Mouse (Mus musculus): ENCODE measurements at regions not wholly inside any gene's neighbourhood (a gene's known extent, or its start where the extent isn't known, plus 50 kb on each side); places are given as distances from the start of the nearest gene placed in this dataset.

DNA sequence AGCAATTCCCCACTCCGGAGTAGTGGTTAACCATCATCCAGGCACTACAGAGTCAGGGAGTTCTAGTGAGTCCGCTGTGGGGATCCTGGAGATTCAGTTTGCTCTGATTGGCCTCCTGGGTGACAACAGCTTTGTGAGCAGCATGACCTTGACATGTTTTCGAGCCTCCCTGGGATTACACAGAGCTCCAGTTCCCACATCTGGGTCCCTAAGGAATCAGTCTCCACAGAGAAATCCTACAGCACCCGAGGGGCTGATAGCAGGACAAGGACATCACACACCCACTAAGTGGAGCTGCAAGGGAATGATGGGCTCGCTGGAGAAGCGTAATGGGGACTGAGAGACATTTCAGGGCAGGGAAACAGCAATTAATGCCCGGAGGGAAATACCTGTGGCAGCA is 351.5 kb upstream of the Mgmt start:
- Histone ChIP-seq H3ac (ENCODE audit: control insufficient read depth, insufficient read length, low read depth) (no peak overlapping the region), H3K4me3 (ENCODE audit: insufficient read depth, poor library complexity, severe bottlenecking) (no peak overlapping the region), H3K79me2 (ENCODE audit: control insufficient read depth, insufficient read depth) (no peaks in the 10 kb centered on the region), H3K79me3 (ENCODE audit: low read depth) (no peaks in the 10 kb centered on the region), H3K36me3 (ENCODE audit: control insufficient read depth, insufficient read depth) (no peaks in the 10 kb centered on the region), H3K27me3 (ENCODE audit: control insufficient read depth, insufficient read depth, insufficient read length) (no peaks in the 10 kb centered on the region)
- no peak for TF ChIP-seq CEBPB (IDR thresholded peaks at IDR 0.05; ENCODE audit: low read depth)
- TF ChIP-seq MAX (IDR thresholded peaks at IDR 0.05), result no peak
- TF ChIP-seq MYOG (IDR thresholded peaks at IDR 0.05; ENCODE audit: control insufficient read depth, extremely low read depth, insufficient read length), result no peak
- no peak for TF ChIP-seq USF1 (IDR thresholded peaks at IDR 0.05; ENCODE audit: low read depth)
- no peak for TF ChIP-seq CTCF (IDR thresholded peaks at IDR 0.05; ENCODE audit: control insufficient read depth, insufficient read depth, insufficient read length)
- TF ChIP-seq FOSL1 (IDR thresholded peaks at IDR 0.05; ENCODE audit: insufficient read depth, low read length, poor library complexity, severe bottlenecking), result no peak
- TF ChIP-seq MYOD1 (IDR thresholded peaks at IDR 0.05; ENCODE audit: control insufficient read depth, insufficient read length, low read depth), result no peak

DNA sequence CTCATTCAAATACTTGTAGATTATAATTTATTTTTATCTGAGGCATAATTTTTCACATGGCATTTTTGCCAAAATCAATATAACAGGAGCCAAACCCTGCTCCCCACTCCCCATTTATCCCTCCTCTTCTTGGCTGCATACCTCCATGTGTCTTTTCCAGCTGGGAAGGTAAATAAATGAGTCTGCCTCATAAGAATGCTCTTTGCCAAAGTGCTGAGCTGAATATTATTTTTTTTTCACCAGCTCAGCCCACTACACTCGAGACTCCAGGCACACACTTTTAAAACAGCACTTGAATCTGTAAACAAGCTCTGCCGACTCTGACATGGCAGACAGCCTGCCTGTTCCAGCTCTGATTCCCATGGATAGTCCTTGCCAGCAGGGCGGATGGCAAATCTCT is 346.6 kb upstream of the Mgmt start:
- Histone ChIP-seq H3K27me3 (ENCODE audit: control insufficient read depth, insufficient read depth, insufficient read length) (no peaks in the 10 kb centered on the region), H3K36me3 (ENCODE audit: control insufficient read depth, insufficient read depth) (no peaks in the 10 kb centered on the region), H3K79me3 (ENCODE audit: low read depth) (no peaks in the 10 kb centered on the region), H3ac (ENCODE audit: control insufficient read depth, insufficient read length, low read depth) (no peak overlapping the region), H3K79me2 (ENCODE audit: control insufficient read depth, insufficient read depth) (no peaks in the 10 kb centered on the region), H3K4me3 (ENCODE audit: insufficient read depth, poor library complexity, severe bottlenecking) (no peak overlapping the region)
- TF ChIP-seq CTCF (IDR thresholded peaks at IDR 0.05; ENCODE audit: control insufficient read depth, insufficient read depth, insufficient read length) (no peak), MYOG (IDR thresholded peaks at IDR 0.05; ENCODE audit: control insufficient read depth, extremely low read depth, insufficient read length) (no peak), MAX (IDR thresholded peaks at IDR 0.05) (no peak), FOSL1 (IDR thresholded peaks at IDR 0.05; ENCODE audit: insufficient read depth, low read length, poor library complexity, severe bottlenecking) (no peak), MYOD1 (IDR thresholded peaks at IDR 0.05; ENCODE audit: control insufficient read depth, insufficient read length, low read depth) (no peak), CEBPB (IDR thresholded peaks at IDR 0.05; ENCODE audit: low read depth) (no peak), USF1 (IDR thresholded peaks at IDR 0.05; ENCODE audit: low read depth) (no peak)

DNA sequence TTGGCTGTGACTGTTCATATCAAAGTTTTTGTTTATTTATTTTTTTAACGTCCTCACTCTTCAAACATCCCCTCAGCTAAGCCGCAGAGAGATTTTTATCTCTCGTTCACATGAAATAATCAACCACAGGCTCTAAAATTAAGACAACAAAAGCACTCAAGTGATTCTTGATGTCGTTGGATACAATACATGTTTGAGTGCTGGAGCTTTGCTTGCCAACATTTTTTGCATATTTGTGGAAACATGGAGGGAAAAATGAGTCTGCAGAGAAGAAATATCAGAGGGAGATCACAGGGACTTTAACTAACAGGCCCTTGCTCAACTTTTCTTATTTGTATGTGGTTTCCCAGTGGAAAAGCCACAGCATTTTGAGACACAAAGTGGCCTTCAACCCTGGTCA is 338.0 kb upstream of the Mgmt start:
- Histone ChIP-seq H3ac (ENCODE audit: control insufficient read depth, insufficient read length, low read depth) (no peak overlapping the region), H3K27me3 (ENCODE audit: control insufficient read depth, insufficient read depth, insufficient read length) (no peaks in the 10 kb centered on the region), H3K36me3 (ENCODE audit: control insufficient read depth, insufficient read depth) (no peaks in the 10 kb centered on the region), H3K79me2 (ENCODE audit: control insufficient read depth, insufficient read depth) (no peaks in the 10 kb centered on the region), H3K4me3 (ENCODE audit: insufficient read depth, poor library complexity, severe bottlenecking) (no peak overlapping the region), H3K79me3 (ENCODE audit: low read depth) (no peaks in the 10 kb centered on the region)
- TF ChIP-seq MAX (IDR thresholded peaks at IDR 0.05) (no peak), USF1 (IDR thresholded peaks at IDR 0.05; ENCODE audit: low read depth) (no peak), MYOD1 (IDR thresholded peaks at IDR 0.05; ENCODE audit: control insufficient read depth, insufficient read length, low read depth) (no peak), MYOG (IDR thresholded peaks at IDR 0.05; ENCODE audit: control insufficient read depth, extremely low read depth, insufficient read length) (no peak)

DNA sequence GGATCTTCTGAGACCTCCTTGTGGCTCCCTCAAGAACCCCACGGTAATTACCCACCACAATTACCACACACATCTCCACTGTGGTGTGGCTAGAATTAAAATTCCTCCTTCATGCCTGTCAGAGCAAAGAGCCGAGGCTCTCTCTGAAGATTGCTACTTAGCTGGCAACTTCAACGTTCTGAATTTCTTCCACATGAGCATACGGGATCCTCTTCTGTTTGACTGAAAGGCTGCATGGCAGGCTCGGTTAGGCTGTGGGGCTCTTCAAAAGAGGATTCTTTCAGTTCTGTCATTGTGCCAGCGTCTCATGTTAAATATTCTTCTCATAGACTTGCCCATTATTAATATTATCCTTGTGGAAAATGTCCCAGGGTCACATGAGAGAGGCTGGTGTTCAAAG is 334.9 kb upstream of the Mgmt start:
- Histone ChIP-seq H3ac (ENCODE audit: control insufficient read depth, insufficient read length, low read depth) (no peak overlapping the region), H3K4me3 (ENCODE audit: insufficient read depth, poor library complexity, severe bottlenecking) (no peak overlapping the region)

DNA sequence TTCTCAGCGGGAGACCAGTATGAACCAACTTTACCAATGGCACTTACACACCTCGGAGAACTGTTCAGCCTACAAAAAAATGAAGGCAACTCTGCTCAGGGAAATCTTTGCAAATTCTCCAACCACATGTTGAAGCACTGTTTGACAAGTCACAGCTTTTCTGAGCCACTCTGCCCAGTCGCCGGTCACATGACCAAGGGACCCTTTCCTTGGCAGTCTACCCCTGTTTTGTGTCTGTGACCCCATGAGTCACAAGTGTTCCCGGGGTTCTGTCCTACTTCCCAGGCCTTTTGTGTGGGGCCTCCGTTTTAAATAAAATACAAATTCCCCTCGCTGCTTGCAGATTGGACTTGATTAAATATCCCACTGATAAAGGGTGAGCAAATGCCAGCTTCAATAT is 323.5 kb upstream of the Mgmt start:
- H3K27me3 ChIP-seq (ENCODE audit: control insufficient read depth, insufficient read depth, insufficient read length), result no peaks in the 10 kb centered on the region
- H3ac ChIP-seq (ENCODE audit: control insufficient read depth, insufficient read length, low read depth), result no peak overlapping the region
- H3K36me3 ChIP-seq (ENCODE audit: control insufficient read depth, insufficient read depth), result no peaks in the 10 kb centered on the region
- no peak overlapping the region for H3K4me3 ChIP-seq (ENCODE audit: insufficient read depth, poor library complexity, severe bottlenecking)
- TF ChIP-seq MYOD1 (IDR thresholded peaks at IDR 0.05; ENCODE audit: control insufficient read depth, insufficient read length, low read depth), result no peak
- TF ChIP-seq USF1 (IDR thresholded peaks at IDR 0.05; ENCODE audit: low read depth), result no peak
- no peak for TF ChIP-seq MYOG (IDR thresholded peaks at IDR 0.05; ENCODE audit: control insufficient read depth, extremely low read depth, insufficient read length)
- TF ChIP-seq MAX (IDR thresholded peaks at IDR 0.05), result no peak
- TF ChIP-seq CTCF (IDR thresholded peaks at IDR 0.05; ENCODE audit: control insufficient read depth, insufficient read depth, insufficient read length), result no peak
- TF ChIP-seq FOSL1 (IDR thresholded peaks at IDR 0.05; ENCODE audit: insufficient read depth, low read length, poor library complexity, severe bottlenecking), result no peak
- TF ChIP-seq CEBPB (IDR thresholded peaks at IDR 0.05; ENCODE audit: low read depth), result no peak
- no peaks in the 10 kb centered on the region for H3K79me3 ChIP-seq (ENCODE audit: low read depth)
- no peaks in the 10 kb centered on the region for H3K79me2 ChIP-seq (ENCODE audit: control insufficient read depth, insufficient read depth)

More for the DNA sequence above, 334.9 kb upstream of the Mgmt start:
- no peak for TF ChIP-seq MYOD1 (IDR thresholded peaks at IDR 0.05; ENCODE audit: control insufficient read depth, insufficient read length, low read depth)
- TF ChIP-seq MAX (IDR thresholded peaks at IDR 0.05), result no peak
- no peak for TF ChIP-seq MYOG (IDR thresholded peaks at IDR 0.05; ENCODE audit: control insufficient read depth, extremely low read depth, insufficient read length)
- no peak for TF ChIP-seq CEBPB (IDR thresholded peaks at IDR 0.05; ENCODE audit: low read depth)
- TF ChIP-seq FOSL1 (IDR thresholded peaks at IDR 0.05; ENCODE audit: insufficient read depth, low read length, poor library complexity, severe bottlenecking), result no peak
- TF ChIP-seq CTCF (IDR thresholded peaks at IDR 0.05; ENCODE audit: control insufficient read depth, insufficient read depth, insufficient read length), result no peak
- TF ChIP-seq USF1 (IDR thresholded peaks at IDR 0.05; ENCODE audit: low read depth), result no peak
- Histone ChIP-seq H3K27me3 (ENCODE audit: control insufficient read depth, insufficient read depth, insufficient read length) (no peaks in the 10 kb centered on the region), H3K79me3 (ENCODE audit: low read depth) (no peaks in the 10 kb centered on the region), H3K79me2 (ENCODE audit: control insufficient read depth, insufficient read depth) (no peaks in the 10 kb centered on the region), H3K36me3 (ENCODE audit: control insufficient read depth, insufficient read depth) (no peaks in the 10 kb centered on the region)

DNA sequence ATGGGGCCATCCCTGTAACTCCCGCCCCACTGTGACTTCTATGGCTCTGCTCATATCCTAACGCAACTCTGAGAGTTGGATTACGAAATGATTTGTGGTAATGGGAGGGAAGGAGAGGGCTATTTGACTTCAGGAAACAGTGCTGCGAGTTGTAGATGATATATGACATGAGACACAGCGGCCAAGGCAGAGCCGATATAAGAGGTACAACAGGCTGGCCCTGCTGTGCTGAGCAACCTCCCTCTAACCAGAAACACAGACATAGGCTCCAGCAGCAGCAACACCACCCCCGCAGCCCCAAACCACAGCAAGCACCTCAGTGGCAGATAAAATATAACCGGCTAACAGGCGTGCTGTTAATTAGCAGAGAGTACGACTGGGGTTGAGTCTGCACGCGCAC is 312.5 kb upstream of the Mgmt start:
- H3K4me3 ChIP-seq (ENCODE audit: insufficient read depth, poor library complexity, severe bottlenecking), result no peak overlapping the region
- TF ChIP-seq MYOG (IDR thresholded peaks at IDR 0.05; ENCODE audit: control insufficient read depth, extremely low read depth, insufficient read length) (no peak), CEBPB (IDR thresholded peaks at IDR 0.05; ENCODE audit: low read depth) (no peak), USF1 (IDR thresholded peaks at IDR 0.05; ENCODE audit: low read depth) (no peak), MAX (IDR thresholded peaks at IDR 0.05) (no peak), FOSL1 (IDR thresholded peaks at IDR 0.05; ENCODE audit: insufficient read depth, low read length, poor library complexity, severe bottlenecking) (no peak), MYOD1 (IDR thresholded peaks at IDR 0.05; ENCODE audit: control insufficient read depth, insufficient read length, low read depth) (no peak), CTCF (IDR thresholded peaks at IDR 0.05; ENCODE audit: control insufficient read depth, insufficient read depth, insufficient read length) (no peak)
- no peaks in the 10 kb centered on the region for H3K79me3 ChIP-seq (ENCODE audit: low read depth)
- H3ac ChIP-seq (ENCODE audit: control insufficient read depth, insufficient read length, low read depth), result no peak overlapping the region
- no peaks in the 10 kb centered on the region for H3K36me3 ChIP-seq (ENCODE audit: control insufficient read depth, insufficient read depth)
- no peaks in the 10 kb centered on the region for H3K79me2 ChIP-seq (ENCODE audit: control insufficient read depth, insufficient read depth)
- H3K27me3 ChIP-seq (ENCODE audit: control insufficient read depth, insufficient read depth, insufficient read length), result no peaks in the 10 kb centered on the region
